30 mouse cellular contexts compared by ENCODE assay signal in the genomic region with DNA sequence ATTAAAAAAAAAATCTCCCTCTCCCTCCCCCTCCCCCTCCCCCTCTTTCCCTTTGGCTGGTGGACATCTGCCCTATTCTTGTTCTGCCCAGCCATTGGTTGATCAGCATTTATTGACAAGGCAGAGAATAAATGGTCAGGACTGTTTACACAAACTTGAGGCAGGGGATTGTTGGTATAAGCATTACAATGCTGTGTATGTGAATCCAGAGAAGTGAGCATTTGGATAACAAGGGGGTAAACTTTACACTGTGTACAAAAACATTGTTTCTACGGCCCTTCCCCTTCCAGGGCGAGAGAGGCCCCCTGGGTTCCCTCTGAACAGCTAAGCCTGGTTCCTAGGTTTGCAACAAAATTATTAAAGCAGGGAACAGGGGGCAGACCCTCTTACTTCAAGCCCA. TPM values are rescaled to one million over a fixed set of nuclear protein-coding genes. Genes with fewer than 3 reads are reported as not detected.
"Had no signal": no experiment of that assay in that cellular context is flagged by ENCODE, and none has a peak within 500 bp of the region (broad histone marks: within the 10 kb centered on the region; RNA-seq: fewer than 3 reads in every experiment).

No protein-coding gene starts in this region.

- H3K4me3 ChIP-seq: gastrocnemius, adult 2 months; heart, embryonic 10.5 days; heart, embryonic 12.5 days; hindbrain, embryonic 10.5 days; hindbrain, embryonic 12.5 days; intestine, embryonic 15.5 days; kidney, embryonic 15.5 days; limb, embryonic 13.5 days; limb, embryonic 15.5 days; liver, embryonic 12.5 days had no signal

- H3K4me1 ChIP-seq: heart, embryonic 12.5 days; hindbrain, embryonic 12.5 days; intestine, embryonic 15.5 days; limb, embryonic 15.5 days had no signal

- DNase-seq: gastrocnemius, adult 2 months; gastrocnemius, postnatal 10 days; gastrocnemius, postnatal 25 days; heart, adult 18-20 months; heart, postnatal 10 days; heart, postnatal 4 days; kidney, adult 18-20 months; kidney, adult 8-10 months; kidney, postnatal 14 days; kidney, postnatal 36 days; layer of hippocampus, adult 9-11 months; layer of hippocampus, postnatal 36 days; left cerebral cortex, postnatal 4 days had no signal

- H3K9ac ChIP-seq: heart, embryonic 12.5 days; hindbrain, embryonic 12.5 days; hindbrain, embryonic 14.5 days; intestine, embryonic 15.5 days; kidney, embryonic 15.5 days; limb, embryonic 13.5 days; limb, embryonic 15.5 days; liver, embryonic 12.5 days had no signal

- H3K27ac ChIP-seq: gastrocnemius, adult 2 months; heart, embryonic 10.5 days; hindbrain, embryonic 10.5 days; hindbrain, embryonic 12.5 days; hindbrain, embryonic 14.5 days; intestine, embryonic 15.5 days; kidney, embryonic 15.5 days; kidney, postnatal 0 days; limb, embryonic 13.5 days; limb, embryonic 15.5 days; liver, embryonic 12.5 days had no signal

- H3K36me3 ChIP-seq: heart, embryonic 10.5 days; heart, embryonic 12.5 days; hindbrain, embryonic 10.5 days; hindbrain, embryonic 12.5 days; intestine, embryonic 15.5 days; kidney, embryonic 15.5 days; limb, embryonic 13.5 days; limb, embryonic 15.5 days; liver, embryonic 12.5 days had no signal

- H3K27me3 ChIP-seq: hindbrain, embryonic 12.5 days; intestine, embryonic 15.5 days; kidney, embryonic 15.5 days; limb, embryonic 13.5 days; limb, embryonic 15.5 days had no signal

- H3K9me3 ChIP-seq: heart, embryonic 10.5 days; heart, embryonic 12.5 days; hindbrain, embryonic 10.5 days; hindbrain, embryonic 12.5 days; intestine, embryonic 15.5 days; kidney, embryonic 15.5 days; limb, embryonic 13.5 days; limb, embryonic 15.5 days; liver, embryonic 12.5 days had no signal

RNA-seq across cellular contexts. Expression of a gene that starts 21.5 kb away (rescaled TPM):
- polyA plus RNA-seq: heart, embryonic 10.5 days; heart, embryonic 12.5 days; heart, embryonic 14.5 days; hindbrain, embryonic 10.5 days; hindbrain, embryonic 12.5 days; hindbrain, embryonic 14.5 days; hindbrain, embryonic 16.5 days; inflammation-experienced regulatory T-cells, adult 6 months; intestine, embryonic 15.5 days; intestine, postnatal 0 days; kidney, embryonic 15.5 days; kidney, postnatal 0 days; limb, embryonic 11.5 days; limb, embryonic 13.5 days; limb, embryonic 15.5 days; liver, adult 2 months; liver, embryonic 12.5 days had no signal
